Mouse (Mus musculus): ENCODE results near the gene Sco1. TPM values are rescaled to one million over a fixed set of nuclear protein-coding genes. Genes with fewer than 3 reads are reported as not detected.

The Sco1 gene
- total RNA-seq, 2 experiments from 2014 or later, result 9.4 to 10.6 TPM

- H3K27ac ChIP-seq, result peak overlapping the region; percentile 82
- no peak for TF ChIP-seq CTCF (conservative IDR thresholded peaks at IDR 0.05)
- DNase-seq (ENCODE audit: low spot score in 2 of 2), result no peak
- peak overlapping the region; percentile 100 for H3K4me3 ChIP-seq
These were observed 672 bp upstream of the Sco1 start for GRCm38 (mm10) chr11:67051676-67052320.

GRCm38 (mm10) chr11:67054754-67055365, 2.4 kb downstream of the Sco1 start:
- no peak for TF ChIP-seq CTCF (conservative IDR thresholded peaks at IDR 0.05)
- no peak for DNase-seq (ENCODE audit: low spot score in 2 of 2)
- H3K4me3 ChIP-seq, result no peak overlapping the region
- no peak overlapping the region for H3K27ac ChIP-seq

GRCm38 (mm10) chr11:67061311-67061710, 8.8 kb downstream of the Sco1 start:
- DNase-seq (ENCODE audit: low spot score in 2 of 2), result no peak
- no peak for TF ChIP-seq CTCF (conservative IDR thresholded peaks at IDR 0.05)
- no peak overlapping the region for H3K4me3 ChIP-seq

GRCm38 (mm10) chr11:67062726-67063125, 10.3 kb downstream of the Sco1 start:
- DNase-seq (ENCODE audit: low spot score in 2 of 2), result no peak
- Histone ChIP-seq H3K27ac (no peak overlapping the region), H3K4me3 (no peak overlapping the region)
- no peak for TF ChIP-seq CTCF (conservative IDR thresholded peaks at IDR 0.05)

More at GRCm38 (mm10) chr11:67061311-67061710, 8.8 kb downstream of the Sco1 start:
- H3K27ac ChIP-seq, result no peak overlapping the region

- no peak for TF ChIP-seq CTCF (conservative IDR thresholded peaks at IDR 0.05)
- DNase-seq (ENCODE audit: low spot score in 2 of 2), result no peak
- Histone ChIP-seq H3K27ac (no peak overlapping the region), H3K4me3 (no peak overlapping the region)
These were observed 15.3 kb downstream of the Sco1 start for GRCm38 (mm10) chr11:67067741-67068140.

GRCm38 (mm10) chr11:67072615-67073130, 20.2 kb downstream of the Sco1 start:
- H3K27ac ChIP-seq, result no peak overlapping the region
- no peak for DNase-seq (ENCODE audit: low spot score in 2 of 2)
- no peak for TF ChIP-seq CTCF (conservative IDR thresholded peaks at IDR 0.05)
- H3K4me3 ChIP-seq, result no peak overlapping the region

- peak overlapping the region; percentile 39; the same call in 1 of the 2 replicates for H3K27ac ChIP-seq
- no peak for TF ChIP-seq CTCF (conservative IDR thresholded peaks at IDR 0.05)
- DNase-seq (ENCODE audit: low spot score in 2 of 2), result no peak
- no peak overlapping the region for H3K4me3 ChIP-seq
These were observed 22.6 kb downstream of the Sco1 start for GRCm38 (mm10) chr11:67075036-67075435.

GRCm38 (mm10) chr11:67076781-67077180, 24.3 kb downstream of the Sco1 start:
- DNase-seq (ENCODE audit: low spot score in 2 of 2), result no peak

GRCm38 (mm10) chr11:67077435-67077834, 25.0 kb downstream of the Sco1 start:
- no peak for TF ChIP-seq CTCF (conservative IDR thresholded peaks at IDR 0.05)
- no peak overlapping the region for H3K27ac ChIP-seq
- no peak for DNase-seq (ENCODE audit: low spot score in 2 of 2)
- H3K4me3 ChIP-seq, result no peak overlapping the region

More at GRCm38 (mm10) chr11:67076781-67077180, 24.3 kb downstream of the Sco1 start:
- Histone ChIP-seq H3K4me3 (no peak overlapping the region), H3K27ac (no peak overlapping the region)
- TF ChIP-seq CTCF (conservative IDR thresholded peaks at IDR 0.05), result no peak

GRCm38 (mm10) chr11:67078000-67078399, 25.5 kb downstream of the Sco1 start, which contains the start of gene Myh3:
Myh3 (plus strand) TSS chr11:67078300.
- no peak for DNase-seq (ENCODE audit: low spot score in 2 of 2)
- H3K27ac ChIP-seq, result no peak within 1 kb of the TSS
- no peak within 1 kb of the TSS for H3K4me3 ChIP-seq
- no peak for TF ChIP-seq CTCF (conservative IDR thresholded peaks at IDR 0.05)

GRCm38 (mm10) chr11:67078888-67079287, 26.4 kb downstream of the Sco1 start:
- TF ChIP-seq CTCF (conservative IDR thresholded peaks at IDR 0.05), result no peak
- DNase-seq (ENCODE audit: low spot score in 2 of 2), result no peak
- Histone ChIP-seq H3K27ac (no peak overlapping the region), H3K4me3 (no peak overlapping the region)

- TF ChIP-seq CTCF (conservative IDR thresholded peaks at IDR 0.05), result no peak
- H3K4me3 ChIP-seq, result no peak overlapping the region
- DNase-seq (ENCODE audit: low spot score in 2 of 2), result no peak
- no peak overlapping the region for H3K27ac ChIP-seq
These were observed 27.3 kb downstream of the Sco1 start for GRCm38 (mm10) chr11:67079740-67080139.

- peak; percentile 51 to 76 for DNase-seq (ENCODE audit: low spot score in 2 of 2)
- Histone ChIP-seq H3K27ac (no peak overlapping the region), H3K4me3 (no peak overlapping the region)
- peak; percentile 94 for TF ChIP-seq CTCF (conservative IDR thresholded peaks at IDR 0.05)
These were observed 27.7 kb downstream of the Sco1 start for GRCm38 (mm10) chr11:67080168-67080567.
